Mouse (Mus musculus) CH12.LX (cell line): ENCODE data around the gene Gm11627. TPM values are rescaled to one million over a fixed set of nuclear protein-coding genes. Genes with fewer than 3 reads are reported as not detected.
A peak's percentile ranks its signal among the peaks of the same experiment; 100 is the strongest.

ENCODE experiments used
- DNase-seq: peaks from one replicate; pipeline ENCODE4 v3.0.0-alpha.2; 2013; ENCODE audit errors: extremely low read depth
- H3K27ac ChIP-seq: 2 replicates; pipeline ENCODE4 v1.5.1; 2012; ENCODE audit warnings: low read depth, mild to moderate bottlenecking, control low read depth, moderate library complexity; ENCODE audit not compliant: insufficient read depth
- H3K27me3 ChIP-seq: replicated peaks from 2 replicates; pipeline ENCODE3; 2012; ENCODE audit warnings: inconsistent platforms
- H3K36me3 ChIP-seq, 2 experiments: replicated peaks in 1 of 2; 2 replicates each; pipeline versions ENCODE3 to v1.6.1; 2012; ENCODE audit warnings: inconsistent platforms in 1 of 2, low read length in 1 of 2, mild to moderate bottlenecking in 1 of 2, mixed read lengths in 1 of 2, moderate library complexity in 1 of 2; ENCODE audit not compliant: control insufficient read depth in 1 of 2, insufficient read depth in 1 of 2
- H3K4me1 ChIP-seq, 2 experiments: 2 replicates each; pipeline ENCODE4 v1.6.1; 2012; ENCODE audit warnings: inconsistent platforms in 1 of 2, moderate library complexity in 1 of 2; ENCODE audit not compliant: insufficient read depth in 2 of 2, control insufficient read depth in 1 of 2
- H3K4me2 ChIP-seq: 2 replicates; pipeline ENCODE4 v1.6.1; 2012; ENCODE audit warnings: low read depth, mild to moderate bottlenecking, control low read depth; ENCODE audit not compliant: poor library complexity, insufficient read depth, severe bottlenecking
- H3K4me3 ChIP-seq, 3 experiments: fragments of 150-350 bp in 1 of 3; sonication (generic) in 1 of 3; replicated peaks in 1 of 3; 2 replicates each; pipeline versions ENCODE3 to v1.5.1; 2011 to 2012; ENCODE audit warnings: low read depth in 2 of 3, low read length in 2 of 3, mild to moderate bottlenecking in 2 of 3, moderate library complexity in 2 of 3, control low read depth in 1 of 3, improper control_type of control experiment in 1 of 3, inconsistent platforms in 1 of 3, mixed read lengths in 1 of 3; ENCODE audit not compliant: poor library complexity in 1 of 3
- H3K79me2 ChIP-seq: replicated peaks from 2 replicates; pipeline ENCODE4 v1.6.1; 2012; ENCODE audit warnings: mild to moderate bottlenecking, moderate library complexity; ENCODE audit not compliant: control insufficient read depth, poor library complexity, insufficient read depth, severe bottlenecking; ENCODE audit errors: extremely low read depth
- H3K9ac ChIP-seq: 2 replicates; pipeline ENCODE4 v1.6.1; 2012; ENCODE audit warnings: low read depth, mild to moderate bottlenecking, control low read depth, moderate library complexity; ENCODE audit not compliant: insufficient read depth
- H3K9me3 ChIP-seq: replicated peaks from 2 replicates; pipeline ENCODE3; 2012; ENCODE audit warnings: low read length, inconsistent platforms, mixed read lengths
- CHD1 ChIP-seq: IDR thresholded peaks from 2 replicates; pipeline ENCODE4 v1.6.1; 2012; ENCODE audit warnings: low read depth, low read length, improper control_type of control experiment, inconsistent platforms
- CTCF ChIP-seq, 2 experiments: IDR thresholded peaks in 1 of 2; conservative IDR thresholded peaks in 1 of 2; 2 replicates each; pipeline ENCODE4 v1.5.1; 2011 to 2012; ENCODE audit warnings: low read depth in 2 of 2, low read length in 2 of 2, improper control_type of control experiment in 1 of 2, inconsistent platforms in 1 of 2, mild to moderate bottlenecking in 1 of 2, moderate library complexity in 1 of 2
- ELF1 ChIP-seq: IDR thresholded peaks from 2 replicates; pipeline ENCODE4 v1.6.1; 2014; ENCODE audit warnings: low read depth, mild to moderate bottlenecking, inconsistent platforms, low read length, improper control_type of control experiment
- GABPA ChIP-seq: IDR thresholded peaks from 2 replicates; pipeline ENCODE4 v1.6.1; 2012; ENCODE audit warnings: low read depth, low read length, improper control_type of control experiment, inconsistent platforms; ENCODE audit not compliant: insufficient replicate concordance
- HCFC1 ChIP-seq: IDR thresholded peaks from 2 replicates; pipeline ENCODE4 v1.6.1; 2012; ENCODE audit warnings: low read depth, mild to moderate bottlenecking, inconsistent platforms, low read length, improper control_type of control experiment
- IRF4 ChIP-seq: IDR thresholded peaks from 2 replicates; pipeline ENCODE4 v1.6.1; 2014; ENCODE audit warnings: low read depth, mild to moderate bottlenecking, inconsistent platforms, low read length, improper control_type of control experiment
- JUND ChIP-seq: conservative IDR thresholded peaks from 2 replicates; pipeline ENCODE4 v1.6.1; 2011; ENCODE audit warnings: low read depth, low read length, improper control_type of control experiment
- MAFK ChIP-seq: IDR thresholded peaks from 2 replicates; pipeline ENCODE4 v1.6.1; 2011; ENCODE audit warnings: low read length, improper control_type of control experiment; ENCODE audit not compliant: insufficient replicate concordance
- MAZ ChIP-seq: IDR thresholded peaks from 2 replicates; pipeline ENCODE4 v1.6.1; 2012; ENCODE audit warnings: low read depth, mild to moderate bottlenecking, inconsistent platforms, low read length, improper control_type of control experiment, moderate library complexity
- MXI1 ChIP-seq: IDR thresholded peaks from 2 replicates; pipeline ENCODE4 v1.6.1; 2011; ENCODE audit warnings: mild to moderate bottlenecking, low read depth, low read length, improper control_type of control experiment
- NRF1 ChIP-seq: IDR thresholded peaks from 2 replicates; pipeline ENCODE4 v1.6.1; 2014; ENCODE audit warnings: low read depth, mild to moderate bottlenecking, inconsistent platforms, low read length, improper control_type of control experiment, moderate library complexity
- POLR2A ChIP-seq: IDR thresholded peaks from 2 replicates; pipeline ENCODE4 v1.6.1; 2011; ENCODE audit warnings: low read depth, mild to moderate bottlenecking, improper control_type of control experiment, low read length
- SIN3A ChIP-seq: IDR thresholded peaks from 2 replicates; pipeline ENCODE4 v1.6.1; 2012; ENCODE audit warnings: low read length, improper control_type of control experiment, inconsistent platforms
- SMC3 ChIP-seq: IDR thresholded peaks from 2 replicates; pipeline ENCODE4 v1.6.1; 2011; ENCODE audit warnings: low read depth, low read length, improper control_type of control experiment
- TCF12 ChIP-seq: IDR thresholded peaks from 2 replicates; pipeline ENCODE4 v1.6.1; 2014; ENCODE audit warnings: low read depth, mild to moderate bottlenecking, inconsistent platforms, low read length, improper control_type of control experiment
- UBTF ChIP-seq: IDR thresholded peaks from 2 replicates; pipeline ENCODE4 v1.6.1; 2012; ENCODE audit warnings: low read depth, mild to moderate bottlenecking, inconsistent platforms, low read length, improper control_type of control experiment, moderate library complexity
- USF1 ChIP-seq: IDR thresholded peaks from 2 replicates; pipeline ENCODE4 v1.6.1; 2014; ENCODE audit warnings: low read depth, mild to moderate bottlenecking, inconsistent platforms, low read length, improper control_type of control experiment
- ZMIZ1 ChIP-seq: IDR thresholded peaks from 2 replicates; pipeline ENCODE4 v1.6.1; 2012; ENCODE audit warnings: low read depth, mild to moderate bottlenecking, inconsistent platforms, low read length, improper control_type of control experiment
- dilution Hi-C: fragments of 300-500 bp; cut with MboI; formaldehyde crosslinking; loops from 2 replicates; pipeline ENCODE4 v1.14.3; 2020; ENCODE audit warnings: low sequenced_read_pairs; ENCODE audit not compliant: extremely low pct_unique_long_range_greater_than_20kb, extremely low pct_ligation_motif_present
- in situ Hi-C: fragments of 300-500 bp; cut with MboI; formaldehyde crosslinking; loops from 3 replicates; pipeline ENCODE4 v1.14.3; 2019; ENCODE audit warnings: low sequenced_read_pairs, low pct_ligation_motif_present, low pct_unique_long_range_greater_than_20kb, mixed read lengths
- polyA plus RNA-seq: library from polyadenylated mRNA; unstranded; fragments of >175 nt; gene quantifications from 2 replicates; pipeline ENCODE4 v1.2.1, GENCODE M21; 2012; ENCODE audit warnings: low read depth; ENCODE audit not compliant: insufficient read length
- total RNA-seq, 2 experiments: library from RNA; depleted of rRNA; stranded (reverse); fragments of 300-350 nt in 1 of 2; fragments of >200 nt in 1 of 2; gene quantifications; 2 replicates each; pipeline ENCODE4 v1.2.3; 2012 to 2014

Gm11627 gene
- total and polyA plus RNA-seq, 3 experiments: 0.42 to 0.63 TPM; not detected in 1

GRCm38 (mm10) chr11:102555400-102556030, 23.7 kb downstream of the Gm11627 start:
- dilution Hi-C loops (no loop called here), in situ Hi-C loops (no loop called here)
- Histone ChIP-seq H3K27ac (peak overlapping the region; percentile 35; the same call in 1 of the 2 replicates), H3K9ac (peak overlapping the region; percentile 93), H3K4me1 (peaks cover 0 to 36% of the 10 kb centered on the region in 2 experiments; a peak in 3 of 4 replicates), H3K9me3 (no peaks in the 10 kb centered on the region), H3K36me3 (peaks cover 2 to 15% of the 10 kb centered on the region in 2 experiments), H3K27me3 (no peaks in the 10 kb centered on the region), H3K79me2 (peaks cover 43% of the 10 kb centered on the region), H3K4me3 (peak overlapping the region; percentile 76 to 91 (median 78)), H3K4me2 (peak overlapping the region; percentile 88)
- peak; percentile 12 for DNase-seq
- TF ChIP-seq ZMIZ1 (no peak), UBTF (peak; percentile 75; the same call in 1 of the 2 replicates), IRF4 (no peak), NRF1 (no peak), CHD1 (0 out of 2 replicates have a peak, but pooled peaks have one; percentile 35), GABPA (no peak; the same call in 1 of the 2 replicates)

- no peak overlapping the region for H3K4me3 ChIP-seq
- no peak for DNase-seq
- H3K4me1 ChIP-seq: peaks cover 0 to 33% of the 10 kb centered on the region in 2 experiments; a peak in 2 of 4 replicates
- peaks cover 71% of the 10 kb centered on the region for H3K79me2 ChIP-seq
- no peaks in the 10 kb centered on the region for H3K9me3 ChIP-seq
- H3K4me2 ChIP-seq: no peak overlapping the region
- in situ Hi-C loops: no loop called here
- H3K36me3 ChIP-seq: peaks cover 5 to 30% of the 10 kb centered on the region in 2 experiments
- dilution Hi-C loops: no loop called here
- no peaks in the 10 kb centered on the region for H3K27me3 ChIP-seq
- H3K27ac ChIP-seq: no peak overlapping the region
- no peak overlapping the region for H3K9ac ChIP-seq
- no peak for TF ChIP-seq USF1
- no peak for TF ChIP-seq POLR2A
- no peak for TF ChIP-seq SMC3
- no peak for TF ChIP-seq CTCF (conservative IDR thresholded peaks at IDR 0.05 in 1 of 2, IDR thresholded peaks at IDR 0.05 in 1 of 2; ENCODE audit: low read depth in 2 of 2, low read length in 2 of 2)
- no peak for TF ChIP-seq JUND
- no peak for TF ChIP-seq SIN3A
- TF ChIP-seq HCFC1: no peak
- no peak for TF ChIP-seq TCF12
- TF ChIP-seq MXI1: no peak
- TF ChIP-seq ELF1: no peak
- no peak for TF ChIP-seq MAFK
- no peak for TF ChIP-seq MAZ
Observed at GRCm38 (mm10) chr11:102552051-102552450, 27.2 kb downstream of the Gm11627 start.
